Mouse (Mus musculus) heart, adult 2 months (tissue): ENCODE data around the gene Lipf. TPM values are rescaled to one million over a fixed set of nuclear protein-coding genes. Genes with fewer than 3 reads are reported as not detected.

Experiments
- DNase-seq, 2 experiments: peaks; one replicate each; pipeline ENCODE4 v3.0.0; 2021
- H3K27ac ChIP-seq: fragments of 200-600 bp; 2 replicates; pipeline ENCODE4 v1.8.1; 2022
- H3K27me3 ChIP-seq: fragments of 200-500 bp; 2 replicates; pipeline ENCODE4 v1.6.1; 2012; ENCODE audit warnings: mild to moderate bottlenecking, low read length, inconsistent platforms, mixed read lengths; ENCODE audit not compliant: control insufficient read depth, insufficient read depth
- H3K36me3 ChIP-seq: fragments of 200-500 bp; 2 replicates; pipeline ENCODE4 v1.6.1; 2012; ENCODE audit warnings: low read length, inconsistent platforms; ENCODE audit not compliant: control insufficient read depth, insufficient read depth
- H3K4me1 ChIP-seq: fragments of 200-500 bp; 2 replicates; pipeline ENCODE4 v1.6.1; 2011; ENCODE audit warnings: low read length; ENCODE audit not compliant: control insufficient read depth, insufficient read depth
- H3K4me3 ChIP-seq: fragments of 200-600 bp; 2 replicates; pipeline ENCODE4 v1.8.1; 2022
- H3K79me2 ChIP-seq: fragments of 200-500 bp; replicated peaks from 2 replicates; pipeline ENCODE4 v1.6.1; 2012; ENCODE audit warnings: mild to moderate bottlenecking, inconsistent platforms, low read length, moderate library complexity, mixed read lengths; ENCODE audit not compliant: control insufficient read depth, insufficient read depth
- H3K9ac ChIP-seq: fragments of 200-500 bp; 2 replicates; pipeline ENCODE4 v1.6.1; 2012; ENCODE audit warnings: low read depth, mild to moderate bottlenecking, control low read depth, inconsistent platforms, low read length, mixed read lengths
- CTCF ChIP-seq: fragments of 200-600 bp; IDR thresholded peaks from 2 replicates; pipeline ENCODE4 v1.8.1; 2022; ENCODE audit warnings: antibody characterized with exemption, mild to moderate bottlenecking, moderate library complexity
- POLR2A ChIP-seq: fragments of 200-500 bp; IDR thresholded peaks from 2 replicates; pipeline ENCODE4 v1.6.1; 2011; ENCODE audit warnings: mild to moderate bottlenecking, low read depth, low read length, control low read depth; ENCODE audit not compliant: insufficient read depth
- WGBS: fragments of 180-500 bp; shearing (Covaris S2); methylation state at CpG from one replicate; pipeline ENCODE4 v1.1.7; 2018; 5-methylcytosine and 5-hydroxymethylcytosine counted together
- intact Hi-C: fragments of 180-260 bp; cut with DNase I; formaldehyde crosslinking; loops from one replicate; pipeline ENCODE4 v1.15.1; 2025
- polyA plus RNA-seq: library from polyadenylated mRNA; depleted of rRNA; stranded (reverse); fragments of >200 nt; gene quantifications from 2 replicates; pipeline ENCODE4 v1.2.3, GENCODE M21; 2012; rRNA removed
- total RNA-seq, 2 experiments: library from RNA; stranded (reverse); gene quantifications; 2 replicates each; pipeline ENCODE4 v1.2.3; 2021

The Lipf gene
- total and polyA plus RNA-seq, 3 experiments, result not detected

- H3K79me2 ChIP-seq, result no peaks in the 10 kb centered on the region
- H3K27me3 ChIP-seq, result no peaks in the 10 kb centered on the region
- H3K36me3 ChIP-seq, result no peaks in the 10 kb centered on the region
- no peak overlapping the region for H3K4me3 ChIP-seq
- TF ChIP-seq POLR2A (no peak), CTCF (peak; percentile 72)
- H3K27ac ChIP-seq, result no peak overlapping the region
- no peak for DNase-seq
- intact Hi-C loops, result loop anchor here (5.0 kb wide), 1 partner anchor 640 kb away; no protein-coding TSS in a partner anchor
- no peak overlapping the region for H3K9ac ChIP-seq
- no peaks in the 10 kb centered on the region for H3K4me1 ChIP-seq
- 38% methylated on average over 3 of the region's 3 CpGs for WGBS
These were observed 61.8 kb downstream of the Lipf start for GRCm38 (mm10) chr19:34022759-34023158.

Other genes starting within 250 kb of the Lipf start
- gene Lipo2, start 209.8 kb upstream of the Lipf start, total RNA-seq, result under 1 TPM; 0.18 to 0.23 TPM
- gene Lipo2, start 209.8 kb upstream of the Lipf start, polyA plus RNA-seq, result 0.06 and 0.26 TPM in 2 replicates
- gene Lipo3, start 199.2 kb upstream of the Lipf start, total RNA-seq, result 1 to 10 TPM; 7.5 to 7.7 TPM
- 2.5 and 4.9 TPM in 2 replicates for gene Lipo3, start 199.2 kb upstream of the Lipf start, polyA plus RNA-seq
- not detected for gene Lipo1, start 173.7 kb upstream of the Lipf start, total RNA-seq
- gene Lipo1, start 173.7 kb upstream of the Lipf start, polyA plus RNA-seq, result not detected in 2 replicates
- gene Lipk, start 47.1 kb downstream of the Lipf start, total RNA-seq, result not detected
- not detected in 2 replicates for gene Lipk, start 47.1 kb downstream of the Lipf start, polyA plus RNA-seq
- not detected for gene Lipn, start 106.2 kb downstream of the Lipf start, total RNA-seq
- not detected in 2 replicates for gene Lipn, start 106.2 kb downstream of the Lipf start, polyA plus RNA-seq
- gene Lipm, start 139.7 kb downstream of the Lipf start, total RNA-seq, result not detected
- gene Lipm, start 139.7 kb downstream of the Lipf start, polyA plus RNA-seq, result not detected in 2 replicates
- gene Ankrd22, start 204.9 kb downstream of the Lipf start, total RNA-seq, result not detected
- gene Ankrd22, start 204.9 kb downstream of the Lipf start, polyA plus RNA-seq, result 0.10 TPM in 1 of 2 replicates, not detected in the other
- gene Stambpl1, start 231.0 kb downstream of the Lipf start, total RNA-seq, result 1 to 10 TPM; 3.0 to 3.5 TPM
- gene Stambpl1, start 231.0 kb downstream of the Lipf start, polyA plus RNA-seq, result 3.6 TPM in 2 replicates